Mouse (Mus musculus): ENCODE measurements around the gene Psmb10. TPM values are rescaled to one million over a fixed set of nuclear protein-coding genes. Genes with fewer than 3 reads are reported as not detected.

The Psmb10 gene
- polyA plus RNA-seq, 1 experiment from 2014 or later, result 40.0 TPM

DNA sequence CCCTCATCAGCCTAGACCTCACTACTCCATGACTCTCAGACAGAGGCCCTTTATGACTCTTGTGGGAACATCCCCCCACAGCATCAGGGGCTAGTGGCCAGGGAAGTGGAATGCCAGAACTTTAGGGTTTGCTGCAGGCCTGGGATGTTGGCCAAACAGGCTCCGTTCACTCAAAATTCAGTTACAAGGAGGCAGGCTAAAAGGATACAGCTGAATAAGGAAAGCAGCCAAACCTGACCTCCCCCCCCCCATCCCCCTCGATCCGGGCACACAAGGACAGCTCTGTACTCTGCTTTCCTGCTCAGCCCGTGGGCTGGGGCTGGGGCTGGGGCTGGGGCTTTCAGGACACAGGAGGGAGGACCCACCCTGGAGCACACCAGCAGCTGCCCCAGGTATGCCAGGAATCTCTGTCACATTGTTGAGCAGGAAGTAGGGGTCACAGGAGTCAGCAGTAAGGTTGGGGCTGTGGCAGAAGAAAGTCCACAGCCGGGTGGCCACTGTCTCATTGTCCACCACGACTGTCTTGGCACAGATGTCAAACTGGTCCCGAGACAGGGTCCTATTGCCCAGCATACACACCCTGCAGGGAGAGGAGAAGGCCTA lies 12.9 kb upstream of the Psmb10 start:
- 41% methylated on average over 7 of the region's 7 CpGs for WGBS
- Histone ChIP-seq H3K9me3 (ENCODE audit: control insufficient read depth, low read depth, low read length) (no peaks in the 10 kb centered on the region), H3K4me3 (ENCODE audit: low read depth, low read length) (no peak overlapping the region), H3K4me2 (replicated peaks; ENCODE audit: low read depth, low read length) (no peak overlapping the region), H3K9ac (replicated peaks; ENCODE audit: low read depth, low read length) (no peak overlapping the region), H3K27ac (ENCODE audit: low read length) (peak overlapping the region; percentile 39; the same call in 1 of the 2 replicates), H3K27me3 (ENCODE audit: control insufficient read depth, insufficient read depth, low read length) (no peaks in the 10 kb centered on the region), H3K36me3 (ENCODE audit: control insufficient read depth, insufficient read depth, low read length) (peaks cover 80% of the 10 kb centered on the region), H3K4me1 (ENCODE audit: control insufficient read depth, insufficient read depth, low read length) (no peaks in the 10 kb centered on the region)
- no peak; the same call in 1 of the 2 replicates for ATAC-seq (ENCODE audit: insufficient number of reproducible peaks, insufficient read depth, low FRiP score, low read depth)

DNA sequence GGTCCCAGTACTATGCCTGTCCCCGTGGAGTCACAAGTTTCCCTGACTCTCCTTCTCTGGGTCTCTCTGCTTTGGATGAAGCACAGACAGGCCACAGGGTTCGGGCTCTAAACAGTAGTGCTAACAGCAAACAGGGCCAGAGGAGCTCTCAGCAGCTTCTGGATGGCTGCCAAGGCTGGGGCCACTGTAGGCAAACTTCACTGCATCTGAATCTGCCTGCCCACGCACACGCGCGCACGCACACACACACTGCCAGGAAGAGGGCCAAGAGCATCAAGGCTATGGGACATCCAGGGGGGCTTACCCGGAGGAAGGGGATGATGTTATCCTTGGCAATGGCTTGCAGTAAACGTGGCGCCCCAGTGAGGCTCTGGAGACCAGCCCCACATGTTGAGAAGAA lies 11.1 kb upstream of the Psmb10 start:
- Histone ChIP-seq H3K4me3 (ENCODE audit: low read depth, low read length) (no peak overlapping the region), H3K4me1 (ENCODE audit: control insufficient read depth, insufficient read depth, low read length) (no peaks in the 10 kb centered on the region), H3K4me2 (replicated peaks; ENCODE audit: low read depth, low read length) (no peak overlapping the region), H3K27ac (ENCODE audit: low read length) (no peak overlapping the region), H3K9me3 (ENCODE audit: control insufficient read depth, low read depth, low read length) (no peaks in the 10 kb centered on the region), H3K9ac (replicated peaks; ENCODE audit: low read depth, low read length) (no peak overlapping the region), H3K36me3 (ENCODE audit: control insufficient read depth, insufficient read depth, low read length) (peaks cover 84% of the 10 kb centered on the region), H3K27me3 (ENCODE audit: control insufficient read depth, insufficient read depth, low read length) (no peaks in the 10 kb centered on the region)
- peak; percentile 38; the same call in 1 of the 2 replicates for ATAC-seq (ENCODE audit: insufficient number of reproducible peaks, insufficient read depth, low FRiP score, low read depth)
- 57% methylated on average over 10 of the region's 10 CpGs for WGBS

DNA sequence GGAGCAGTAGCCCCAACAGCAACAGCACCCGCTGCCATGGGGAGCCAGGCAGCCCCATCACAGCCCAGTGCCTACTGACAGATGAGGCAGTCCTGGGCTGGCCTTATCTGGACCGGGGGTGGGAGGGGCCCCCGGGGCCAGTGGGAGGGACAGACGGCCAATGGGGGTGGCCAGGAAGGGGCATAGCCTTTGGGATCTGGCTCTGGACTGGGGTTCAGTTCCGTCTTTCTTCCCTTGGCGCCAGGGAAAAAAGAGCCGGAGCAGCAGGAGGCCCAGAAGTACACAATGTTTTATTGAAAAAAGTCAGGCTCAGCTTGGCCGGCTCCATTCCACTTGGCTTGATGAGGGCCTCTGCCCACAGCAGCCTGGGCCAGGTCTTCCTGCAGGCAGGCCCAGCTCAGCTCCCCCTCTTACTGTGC lies 5.1 kb upstream of the Psmb10 start, which contains the start of gene Lcat:
Gene Lcat, minus strand, starts transcription at position 62 of the 419 bp plus-strand sequence.
- ATAC-seq (ENCODE audit: insufficient number of reproducible peaks, insufficient read depth, low FRiP score, low read depth), result no peak
- H3K27me3 ChIP-seq (ENCODE audit: control insufficient read depth, insufficient read depth, low read length), result no peaks in the 10 kb centered on the region
- H3K9ac ChIP-seq (replicated peaks; ENCODE audit: low read depth, low read length), result no peak within 1 kb of the TSS
- no peaks in the 10 kb centered on the region for H3K9me3 ChIP-seq (ENCODE audit: control insufficient read depth, low read depth, low read length)
- H3K4me2 ChIP-seq (replicated peaks; ENCODE audit: low read depth, low read length), result no peak within 1 kb of the TSS
- WGBS, result 89% methylated on average over 8 of the region's 8 CpGs
- no peaks in the 10 kb centered on the region for H3K4me1 ChIP-seq (ENCODE audit: control insufficient read depth, insufficient read depth, low read length)
- no peak within 1 kb of the TSS for H3K4me3 ChIP-seq (ENCODE audit: low read depth, low read length)
- H3K27ac ChIP-seq (ENCODE audit: low read length), result no peak within 1 kb of the TSS
- peaks cover 52% of the 10 kb centered on the region for H3K36me3 ChIP-seq (ENCODE audit: control insufficient read depth, insufficient read depth, low read length)

DNA sequence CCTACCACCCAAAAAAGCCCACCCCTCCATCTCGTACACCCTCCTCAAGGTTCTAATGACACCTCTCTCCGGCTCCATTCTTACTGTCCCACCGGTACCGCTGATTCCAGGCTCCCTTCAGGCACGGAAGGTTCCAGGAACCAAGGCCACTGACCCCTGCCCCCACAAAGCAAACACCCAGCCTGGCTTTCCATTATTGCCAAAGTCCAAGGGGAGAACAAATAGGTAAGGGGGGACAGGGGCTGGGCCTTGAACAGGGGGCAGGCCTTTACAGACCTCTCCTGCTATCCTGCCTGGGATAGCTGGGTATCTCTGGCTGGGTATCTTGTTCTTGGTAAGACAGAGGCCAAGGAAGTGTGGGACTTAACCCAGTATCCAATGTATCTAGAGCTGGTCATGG lies 4.3 kb upstream of the Psmb10 start:
- H3K4me2 ChIP-seq (replicated peaks; ENCODE audit: low read depth, low read length), result no peak overlapping the region
- WGBS, result 80% methylated on average over 5 of the region's 5 CpGs
- H3K9ac ChIP-seq (replicated peaks; ENCODE audit: low read depth, low read length), result no peak overlapping the region
- H3K4me1 ChIP-seq (ENCODE audit: control insufficient read depth, insufficient read depth, low read length), result no peaks in the 10 kb centered on the region
- H3K9me3 ChIP-seq (ENCODE audit: control insufficient read depth, low read depth, low read length), result no peaks in the 10 kb centered on the region
- no peaks in the 10 kb centered on the region for H3K27me3 ChIP-seq (ENCODE audit: control insufficient read depth, insufficient read depth, low read length)
- no peak overlapping the region for H3K4me3 ChIP-seq (ENCODE audit: low read depth, low read length)
- H3K36me3 ChIP-seq (ENCODE audit: control insufficient read depth, insufficient read depth, low read length), result peaks cover 46% of the 10 kb centered on the region
- ATAC-seq (ENCODE audit: insufficient number of reproducible peaks, insufficient read depth, low FRiP score, low read depth), result no peak
- H3K27ac ChIP-seq (ENCODE audit: low read length), result no peak overlapping the region

DNA sequence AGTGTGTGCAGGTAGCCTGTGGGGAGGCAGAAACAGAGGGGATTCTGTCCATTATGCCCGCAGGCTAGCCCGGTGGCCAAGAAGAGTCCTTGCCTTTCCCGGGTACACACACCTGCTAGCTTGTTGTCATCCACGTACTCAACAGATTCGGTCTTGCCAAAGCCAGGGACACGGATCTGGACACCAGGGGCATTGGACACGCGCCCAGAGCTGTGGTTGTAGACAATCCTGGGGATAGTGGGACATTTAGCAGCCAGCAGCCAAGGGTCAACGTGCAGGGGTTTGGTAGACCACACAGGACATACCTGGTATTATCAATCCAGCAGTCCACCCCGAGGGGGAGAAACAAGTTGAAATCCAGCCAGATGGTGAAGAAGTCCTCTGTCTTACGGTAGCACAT lies 3.8 kb upstream of the Psmb10 start:
- H3K9ac ChIP-seq (replicated peaks; ENCODE audit: low read depth, low read length), result no peak overlapping the region
- H3K4me2 ChIP-seq (replicated peaks; ENCODE audit: low read depth, low read length), result no peak overlapping the region
- no peaks in the 10 kb centered on the region for H3K4me1 ChIP-seq (ENCODE audit: control insufficient read depth, insufficient read depth, low read length)
- peaks cover 41% of the 10 kb centered on the region for H3K36me3 ChIP-seq (ENCODE audit: control insufficient read depth, insufficient read depth, low read length)
- ATAC-seq (ENCODE audit: insufficient number of reproducible peaks, insufficient read depth, low FRiP score, low read depth), result no peak
- no peak overlapping the region for H3K4me3 ChIP-seq (ENCODE audit: low read depth, low read length)
- H3K27ac ChIP-seq (ENCODE audit: low read length), result no peak overlapping the region
- no peaks in the 10 kb centered on the region for H3K27me3 ChIP-seq (ENCODE audit: control insufficient read depth, insufficient read depth, low read length)
- H3K9me3 ChIP-seq (ENCODE audit: control insufficient read depth, low read depth, low read length), result no peaks in the 10 kb centered on the region
- WGBS, result 94% methylated on average over 11 of the region's 11 CpGs

DNA sequence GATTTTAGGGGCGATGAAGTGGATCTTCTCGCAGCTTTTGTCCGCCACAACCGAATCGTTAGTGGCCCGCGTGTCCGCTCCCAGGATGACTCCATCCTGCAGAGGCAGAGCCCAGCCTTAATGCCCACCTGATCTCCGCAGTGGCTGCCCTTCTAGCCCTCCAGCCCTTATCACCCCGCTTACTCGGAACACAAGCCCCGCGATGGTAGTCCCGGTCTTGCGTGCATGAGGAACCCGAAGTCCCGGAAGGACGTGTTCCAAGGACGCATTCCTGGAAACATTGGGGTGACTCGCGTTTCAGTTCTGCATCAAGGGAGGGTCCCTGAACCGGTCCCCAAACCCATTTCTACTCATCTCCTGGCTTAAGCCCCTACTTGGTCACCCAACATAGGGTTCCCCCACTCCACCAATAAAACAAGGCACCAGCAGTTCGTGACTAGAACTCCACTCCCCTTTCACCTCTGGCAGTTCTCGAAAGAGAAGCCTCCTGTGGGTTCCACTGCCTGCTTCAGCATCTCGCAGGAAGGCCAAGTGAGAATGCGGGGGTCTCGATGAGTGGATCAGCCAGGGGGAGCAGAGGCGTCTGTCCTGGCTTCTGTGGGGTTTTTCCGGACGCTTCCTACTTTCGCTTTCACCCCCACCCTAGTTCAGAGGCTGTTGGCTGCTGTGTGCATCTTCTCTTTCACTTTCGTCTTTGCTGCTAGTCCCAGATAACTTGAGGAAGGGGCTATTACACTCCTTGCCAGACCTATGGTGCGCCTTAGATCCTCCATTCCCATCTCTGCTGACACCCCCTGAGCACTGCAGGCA lies 543 bp downstream of the Psmb10 start:
- H3K4me1 ChIP-seq (ENCODE audit: control insufficient read depth, insufficient read depth, low read length), result no peaks in the 10 kb centered on the region
- peak overlapping the region; percentile 70 for H3K27ac ChIP-seq (ENCODE audit: low read length)
- WGBS, result 1% methylated on average over 33 of the region's 33 CpGs
- no peaks in the 10 kb centered on the region for H3K9me3 ChIP-seq (ENCODE audit: control insufficient read depth, low read depth, low read length)
- peak overlapping the region; percentile 65 for H3K4me3 ChIP-seq (ENCODE audit: low read depth, low read length)
- no peak for ATAC-seq (ENCODE audit: insufficient number of reproducible peaks, insufficient read depth, low FRiP score, low read depth)
- peaks cover 7% of the 10 kb centered on the region for H3K36me3 ChIP-seq (ENCODE audit: control insufficient read depth, insufficient read depth, low read length)
- peak overlapping the region; percentile 97 for H3K4me2 ChIP-seq (replicated peaks; ENCODE audit: low read depth, low read length)
- no peaks in the 10 kb centered on the region for H3K27me3 ChIP-seq (ENCODE audit: control insufficient read depth, insufficient read depth, low read length)
- peak overlapping the region; percentile 43 for H3K9ac ChIP-seq (replicated peaks; ENCODE audit: low read depth, low read length)

DNA sequence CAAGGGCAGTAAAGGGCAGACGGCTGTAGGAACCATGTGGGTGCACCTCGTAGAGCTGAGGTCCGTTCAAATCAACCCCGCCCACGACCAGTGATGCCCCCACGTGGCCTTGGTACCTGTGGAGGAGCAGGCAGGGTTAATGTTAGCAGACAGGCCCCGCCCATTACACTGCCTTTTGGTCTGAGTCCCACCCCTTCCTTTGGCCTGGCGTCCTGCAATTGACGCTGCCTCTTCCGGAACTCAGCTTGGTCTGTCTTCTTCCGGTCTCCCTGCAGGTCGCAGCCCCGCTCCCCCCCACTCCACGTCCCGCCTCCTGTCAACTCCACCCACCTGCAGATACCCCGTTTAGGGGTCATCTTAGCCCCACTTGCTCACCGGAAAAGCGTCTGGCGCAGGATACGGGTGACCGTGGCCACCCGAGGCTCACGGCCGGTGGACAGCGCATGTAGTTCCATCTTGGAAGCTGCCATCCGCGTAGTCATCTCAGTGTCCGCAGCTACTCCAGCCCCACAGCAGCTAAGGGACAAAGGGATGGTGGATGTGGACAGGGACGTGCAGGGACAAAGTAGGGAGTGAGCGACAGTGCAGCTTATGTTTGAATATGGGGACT lies 1.3 kb downstream of the Psmb10 start:
- ATAC-seq (ENCODE audit: insufficient number of reproducible peaks, insufficient read depth, low FRiP score, low read depth), result peak; percentile 91
- H3K9ac ChIP-seq (replicated peaks; ENCODE audit: low read depth, low read length), result peak overlapping the region; percentile 43
- no peaks in the 10 kb centered on the region for H3K27me3 ChIP-seq (ENCODE audit: control insufficient read depth, insufficient read depth, low read length)
- no peaks in the 10 kb centered on the region for H3K4me1 ChIP-seq (ENCODE audit: control insufficient read depth, insufficient read depth, low read length)
- H3K27ac ChIP-seq (ENCODE audit: low read length), result peak overlapping the region; percentile 70
- under 1% methylated on average over 30 of the region's 30 CpGs for WGBS
- no peaks in the 10 kb centered on the region for H3K9me3 ChIP-seq (ENCODE audit: control insufficient read depth, low read depth, low read length)
- peaks cover 9% of the 10 kb centered on the region for H3K36me3 ChIP-seq (ENCODE audit: control insufficient read depth, insufficient read depth, low read length)
- H3K4me2 ChIP-seq (replicated peaks; ENCODE audit: low read depth, low read length), result peak overlapping the region; percentile 97
- H3K4me3 ChIP-seq (ENCODE audit: low read depth, low read length), result peak overlapping the region; percentile 65

DNA sequence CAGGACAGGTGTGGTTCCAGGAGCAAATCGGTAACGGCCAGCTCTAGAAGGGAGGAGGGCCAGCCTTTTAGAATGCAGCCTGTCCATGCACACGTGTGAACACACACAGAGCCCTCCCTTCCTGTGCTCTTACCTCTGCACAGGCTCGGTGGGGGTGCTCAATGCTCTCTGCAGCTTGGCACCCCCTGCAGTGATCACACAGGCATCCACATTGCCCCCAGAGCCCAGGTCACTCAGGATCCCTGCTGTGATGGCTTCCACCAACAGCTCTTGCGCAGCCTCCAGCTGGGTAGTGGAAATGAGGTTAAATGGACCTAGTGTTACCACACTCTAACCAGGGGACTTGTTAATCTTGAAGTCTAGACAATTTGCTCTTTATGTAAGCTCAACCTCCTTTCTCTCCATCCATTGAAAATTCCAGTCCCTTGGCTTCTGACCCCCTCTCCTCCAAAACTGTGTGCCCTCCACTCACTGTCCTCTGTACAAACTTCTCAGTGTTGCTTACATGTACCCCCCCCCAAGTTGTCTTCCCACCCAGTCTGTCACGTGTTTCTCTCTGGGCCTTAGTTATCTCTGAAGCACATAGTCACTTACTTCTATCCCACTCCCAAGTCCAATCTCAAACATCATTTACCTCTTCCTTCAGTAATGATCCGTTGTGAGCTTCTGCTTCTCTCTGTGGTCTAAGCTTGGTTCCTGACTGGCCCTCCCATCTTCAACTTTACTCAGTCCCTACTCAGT lies 2.2 kb downstream of the Psmb10 start:
- Histone ChIP-seq H3K27ac (ENCODE audit: low read length) (peak overlapping the region; percentile 10; the same call in 1 of the 2 replicates), H3K4me2 (replicated peaks; ENCODE audit: low read depth, low read length) (peak overlapping the region; percentile 97), H3K4me1 (ENCODE audit: control insufficient read depth, insufficient read depth, low read length) (no peaks in the 10 kb centered on the region), H3K27me3 (ENCODE audit: control insufficient read depth, insufficient read depth, low read length) (no peaks in the 10 kb centered on the region), H3K9me3 (ENCODE audit: control insufficient read depth, low read depth, low read length) (no peaks in the 10 kb centered on the region), H3K9ac (replicated peaks; ENCODE audit: low read depth, low read length) (no peak overlapping the region), H3K4me3 (ENCODE audit: low read depth, low read length) (peak overlapping the region; percentile 65), H3K36me3 (ENCODE audit: control insufficient read depth, insufficient read depth, low read length) (peaks cover 18% of the 10 kb centered on the region; the same call in 1 of the 2 replicates)
- WGBS, result 30% methylated on average over 7 of the region's 7 CpGs
- no peak for ATAC-seq (ENCODE audit: insufficient number of reproducible peaks, insufficient read depth, low FRiP score, low read depth)

Measured in stomach, embryonic 14.5 days (tissue).